Mouse (Mus musculus): ENCODE measurements around the gene Cnot1. TPM values are rescaled to one million over a fixed set of nuclear protein-coding genes. Genes with fewer than 3 reads are reported as not detected.
A peak's percentile ranks its signal among the peaks of the same experiment; 100 is the strongest.

Cnot1 gene
- total and polyA plus RNA-seq, 3 experiments: 142 to 182 (median 146) TPM

DNA sequence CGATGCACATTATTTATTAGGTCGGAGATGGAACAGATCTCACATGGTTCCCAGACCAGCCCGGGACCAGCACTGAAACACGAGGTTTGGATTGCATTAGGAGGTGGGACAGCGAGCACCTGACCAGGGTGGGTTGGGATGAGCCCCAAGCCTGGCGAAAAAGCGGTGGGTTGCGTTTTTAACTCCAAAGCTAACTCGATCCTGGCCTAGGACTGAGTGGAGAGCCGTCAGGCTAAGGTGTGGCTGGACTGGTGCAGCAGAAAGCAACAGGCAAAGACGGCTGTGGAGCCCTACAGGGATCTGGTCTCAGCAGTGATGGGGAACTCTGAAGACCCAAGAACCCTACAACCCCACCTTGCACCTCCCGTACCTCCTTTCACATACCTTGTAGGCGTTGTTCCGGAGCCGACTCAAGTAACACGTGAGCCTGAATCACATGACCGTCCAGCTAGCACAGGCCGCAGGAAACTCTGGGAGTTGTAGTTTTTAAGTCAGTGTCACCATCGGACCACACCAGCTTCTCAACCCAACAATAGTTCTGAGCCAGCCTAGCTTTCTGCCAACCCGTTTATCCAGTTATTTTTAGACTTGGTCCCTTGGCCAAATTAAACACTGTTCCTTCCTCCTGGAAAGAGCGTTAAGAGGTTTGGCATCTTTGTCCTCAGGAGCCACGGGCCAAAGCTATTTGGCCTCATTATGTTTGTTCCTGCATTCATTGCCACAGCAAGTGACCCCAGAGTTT lies 46.0 kb upstream of the Cnot1 start, which contains the start of gene Slc38a7 (continued):
- TF ChIP-seq ELF1 (IDR thresholded peaks at IDR 0.05; ENCODE audit: low read depth, low read length): peak; percentile 85
- TF ChIP-seq MYC (IDR thresholded peaks at IDR 0.05; ENCODE audit: low read depth, low read length): peak; percentile 94
- TF ChIP-seq KAT2A (IDR thresholded peaks at IDR 0.05; ENCODE audit: insufficient replicate concordance, low read length): peak; percentile 95
- TF ChIP-seq CTCF (conservative IDR thresholded peaks at IDR 0.05 in 1 of 2, IDR thresholded peaks at IDR 0.05 in 1 of 2; ENCODE audit: low read depth in 2 of 2, low read length in 2 of 2): no peak
- 0 out of 2 replicates have a peak, but pooled peaks have one; percentile 21 for TF ChIP-seq JUND (conservative IDR thresholded peaks at IDR 0.05; ENCODE audit: low read depth, low read length)
- TF ChIP-seq USF2 (conservative IDR thresholded peaks at IDR 0.05; ENCODE audit: low read depth, low read length): peak; percentile 99
- TF ChIP-seq CHD2 (IDR thresholded peaks at IDR 0.05; ENCODE audit: low read length): no peak
- TF ChIP-seq TBP (conservative IDR thresholded peaks at IDR 0.05; ENCODE audit: low read depth, low read length): peak; percentile 78
- no peak for TF ChIP-seq ZC3H11A (IDR thresholded peaks at IDR 0.05; ENCODE audit: low read depth, low read length)

DNA sequence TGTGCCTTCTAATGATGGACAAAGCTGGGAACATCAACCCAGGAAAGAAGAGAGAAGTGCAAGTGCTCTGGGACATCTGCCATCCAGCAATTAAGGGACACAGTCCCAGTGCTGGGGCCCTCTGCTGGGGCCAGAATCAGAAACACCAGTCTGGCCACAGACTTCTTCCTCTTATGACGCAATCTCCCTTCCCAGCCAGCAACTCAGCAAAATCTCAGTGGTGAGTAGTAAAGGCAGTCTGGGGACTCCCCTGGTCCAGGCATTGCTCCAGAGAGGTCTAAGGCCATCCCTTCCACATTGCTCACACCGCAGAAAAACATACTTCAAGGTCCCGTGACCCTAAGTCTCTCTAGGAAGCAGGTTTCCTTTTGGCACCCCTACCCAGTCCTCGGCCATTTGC lies 45.0 kb upstream of the Cnot1 start:
- Histone ChIP-seq H3K27ac (ENCODE audit: insufficient read depth, low read depth) (peak overlapping the region; percentile 85), H3K9ac (ENCODE audit: insufficient read depth, low read depth) (peak overlapping the region; percentile 84), H3K9me3 (replicated peaks; ENCODE audit: low read length) (no peaks in the 10 kb centered on the region), H3K36me3 (replicated peaks in 1 of 2; ENCODE audit: control insufficient read depth in 1 of 2, insufficient read depth in 1 of 2, low read length in 1 of 2) (peaks cover 18 to 30% of the 10 kb centered on the region in 2 experiments), H3K4me1 (ENCODE audit: control insufficient read depth in 1 of 2, insufficient read depth in 2 of 2) (peaks cover 10 to 26% of the 10 kb centered on the region in 2 experiments), H3K79me2 (replicated peaks; ENCODE audit: control insufficient read depth, extremely low read depth, insufficient read depth, poor library complexity, severe bottlenecking) (peaks cover 3% of the 10 kb centered on the region; the same call in 1 of the 2 replicates), H3K27me3 (replicated peaks) (no peaks in the 10 kb centered on the region), H3K4me2 (ENCODE audit: insufficient read depth, low read depth, poor library complexity, severe bottlenecking) (peak overlapping the region; percentile 58), H3K4me3 (replicated peaks in 1 of 3; ENCODE audit: low read depth in 2 of 3, low read length in 2 of 3, poor library complexity in 1 of 3) (peak overlapping the region; percentile 80 to 99 (median 88))
- DNase-seq (ENCODE audit: extremely low read depth): peak; percentile 88
- in situ Hi-C loops (cut with MboI; ENCODE audit: low pct_ligation_motif_present, low pct_unique_long_range_greater_than_20kb, low sequenced_read_pairs) (no loop called here), dilution Hi-C loops (cut with MboI; ENCODE audit: extremely low pct_ligation_motif_present, extremely low pct_unique_long_range_greater_than_20kb, low sequenced_read_pairs) (no loop called here)
- no peak for TF ChIP-seq ZC3H11A (IDR thresholded peaks at IDR 0.05; ENCODE audit: low read depth, low read length)
- no peak for TF ChIP-seq ZKSCAN1 (IDR thresholded peaks at IDR 0.05; ENCODE audit: borderline replicate concordance, low read depth, low read length)
- peak; percentile 89 for TF ChIP-seq ETS1 (conservative IDR thresholded peaks at IDR 0.05; ENCODE audit: low read depth, low read length)
- peak; percentile 66; the same call in 1 of the 2 replicates for TF ChIP-seq TBP (conservative IDR thresholded peaks at IDR 0.05; ENCODE audit: low read depth, low read length)
- no peak for TF ChIP-seq POLR2AphosphoS2 (IDR thresholded peaks at IDR 0.05; ENCODE audit: low read depth, low read length)
- peak; percentile 95 for TF ChIP-seq MAFK (IDR thresholded peaks at IDR 0.05; ENCODE audit: insufficient replicate concordance, low read length)
- TF ChIP-seq UBTF (IDR thresholded peaks at IDR 0.05; ENCODE audit: low read depth, low read length): no peak
- TF ChIP-seq PAX5 (IDR thresholded peaks at IDR 0.05; ENCODE audit: low read length): no peak
- peak; percentile 79; the same call in 1 of the 2 replicates for TF ChIP-seq MYC (IDR thresholded peaks at IDR 0.05; ENCODE audit: low read depth, low read length)
- peak; percentile 81 for TF ChIP-seq IRF4 (IDR thresholded peaks at IDR 0.05; ENCODE audit: low read depth, low read length)
- no peak for TF ChIP-seq E2F4 (IDR thresholded peaks at IDR 0.05; ENCODE audit: insufficient replicate concordance, low read depth, low read length)
- TF ChIP-seq CHD2 (IDR thresholded peaks at IDR 0.05; ENCODE audit: low read length): no peak; the same call in 1 of the 2 replicates
- TF ChIP-seq NRF1 (IDR thresholded peaks at IDR 0.05; ENCODE audit: low read depth, low read length): no peak
- peak; percentile 82 for TF ChIP-seq MEF2A (IDR thresholded peaks at IDR 0.05; ENCODE audit: borderline replicate concordance, low read depth, low read length)
- TF ChIP-seq HCFC1 (IDR thresholded peaks at IDR 0.05; ENCODE audit: low read depth, low read length): peak; percentile 65
- no peak for TF ChIP-seq GABPA (IDR thresholded peaks at IDR 0.05; ENCODE audit: insufficient replicate concordance, low read depth, low read length)
- TF ChIP-seq RAD21 (IDR thresholded peaks at IDR 0.05; ENCODE audit: low read depth, low read length): peak; percentile 9
- peak; percentile 2; the same call in 1 of the 2 replicates for TF ChIP-seq MAZ (IDR thresholded peaks at IDR 0.05; ENCODE audit: low read depth, low read length)
- peak; percentile 78 for TF ChIP-seq TCF12 (IDR thresholded peaks at IDR 0.05; ENCODE audit: low read depth, low read length)
- TF ChIP-seq JUND (conservative IDR thresholded peaks at IDR 0.05; ENCODE audit: low read depth, low read length): peak; percentile 82
- no peak for TF ChIP-seq RCOR1 (conservative IDR thresholded peaks at IDR 0.05; ENCODE audit: low read depth, low read length)
- peak; percentile 87 for TF ChIP-seq SIN3A (IDR thresholded peaks at IDR 0.05; ENCODE audit: low read length)
- TF ChIP-seq NELFE (IDR thresholded peaks at IDR 0.05; ENCODE audit: low read depth, low read length): peak; percentile 58
- peak; percentile 68 for TF ChIP-seq JUN (IDR thresholded peaks at IDR 0.05; ENCODE audit: insufficient read depth, low read depth, low read length)
- no peak for TF ChIP-seq USF1 (IDR thresholded peaks at IDR 0.05; ENCODE audit: low read depth, low read length)
- no peak for TF ChIP-seq USF2 (conservative IDR thresholded peaks at IDR 0.05; ENCODE audit: low read depth, low read length)
- TF ChIP-seq ZNF384 (IDR thresholded peaks at IDR 0.05; ENCODE audit: low read depth, low read length): no peak
- no peak for TF ChIP-seq MXI1 (IDR thresholded peaks at IDR 0.05; ENCODE audit: low read depth, low read length)
- TF ChIP-seq POLR2A (IDR thresholded peaks at IDR 0.05; ENCODE audit: low read depth, low read length): peak; percentile 40
- peak; percentile 77 for TF ChIP-seq EP300 (IDR thresholded peaks at IDR 0.05; ENCODE audit: low read length)
- peak; percentile 63; the same call in 1 of the 2 replicates for TF ChIP-seq ZMIZ1 (IDR thresholded peaks at IDR 0.05; ENCODE audit: low read depth, low read length)
- peak in 1 of 2 experiments; percentile 60; a peak in 2 of 4 replicates for TF ChIP-seq CTCF (conservative IDR thresholded peaks at IDR 0.05 in 1 of 2, IDR thresholded peaks at IDR 0.05 in 1 of 2; ENCODE audit: low read depth in 2 of 2, low read length in 2 of 2)
